In genomic region chr2:26020714-26021560, GRCm38 (mm10) we compare ENCODE assay signal across 8 mouse cellular contexts. TPM values are rescaled to one million over a fixed set of nuclear protein-coding genes. Genes with fewer than 3 reads are reported as not detected.
DNase-seq lines count a peak whose midpoint lies in the region; ATAC-seq and TF ChIP-seq lines count a peak whose summit lies in the region.

No protein-coding gene starts in this region.

- peak overlapping the region; percentile 96 for H3K27ac ChIP-seq in heart, adult 2 months
- H3K27ac ChIP-seq in forebrain, embryonic 12.5 days: peak overlapping the region; percentile 81

- TF ChIP-seq CTCF in heart, adult 2 months (IDR thresholded peaks at IDR 0.05): no peak

- peak overlapping the region; percentile 87 for H3K4me2 ChIP-seq in forebrain, embryonic 12.5 days

- no peaks in the 10 kb centered on the region for H3K9me3 ChIP-seq in forebrain, embryonic 12.5 days

- no peak for TF ChIP-seq EP300 in heart, adult 2 months (IDR thresholded peaks at IDR 0.05; ENCODE audit: insufficient read depth, low read depth, low read length)

- peak overlapping the region; percentile 98 for H3K9ac ChIP-seq in heart, adult 2 months (ENCODE audit: low read depth, low read length)
- H3K9ac ChIP-seq in forebrain, embryonic 12.5 days: peak overlapping the region; percentile 81

- TF ChIP-seq POLR2A in heart, adult 2 months (IDR thresholded peaks at IDR 0.05; ENCODE audit: insufficient read depth, low read depth, low read length): peak; percentile 49

- H3K36me3 ChIP-seq in heart, adult 2 months (ENCODE audit: control insufficient read depth, insufficient read depth, low read length): peaks cover 12% of the 10 kb centered on the region
- 0 out of 2 replicates have a peak, but pooled peaks cover 3% of the 10 kb centered on the region for H3K36me3 ChIP-seq in forebrain, embryonic 12.5 days (replicated peaks)

- DNase-seq in heart, adult 2 months: peak in 1 of 2 experiments; percentile 66
- DNase-seq in heart, postnatal 36 days: no peak
- DNase-seq in c-Kit-positive CD71-positive TER-119-positive erythroid progenitor cells, embryonic 14.5 days (ENCODE audit: low spot score): peak; percentile 54
- DNase-seq in heart, postnatal 25 days (ENCODE audit: low spot score): peak; percentile 24
- DNase-seq in layer of hippocampus, postnatal 25 days (ENCODE audit: extremely low spot score in 1 of 2, low spot score in 1 of 2): peak; percentile 37 to 39
- DNase-seq in lung, postnatal 10 days: peak; percentile 57
- peak; percentile 53 for DNase-seq in retina, postnatal 1 day

- H3K4me1 ChIP-seq in heart, adult 2 months (ENCODE audit: control insufficient read depth, insufficient read depth, low read length): peaks cover 9% of the 10 kb centered on the region
- peaks cover 17% of the 10 kb centered on the region for H3K4me1 ChIP-seq in forebrain, embryonic 12.5 days

- ATAC-seq in forebrain, embryonic 12.5 days (ENCODE audit: low FRiP score): peak; percentile 52

- H3K27me3 ChIP-seq in heart, adult 2 months (ENCODE audit: control insufficient read depth, insufficient read depth, low read length): no peaks in the 10 kb centered on the region
- no peaks in the 10 kb centered on the region for H3K27me3 ChIP-seq in forebrain, embryonic 12.5 days

- H3K79me2 ChIP-seq in heart, adult 2 months (replicated peaks; ENCODE audit: control insufficient read depth, insufficient read depth, low read length): peaks cover 7% of the 10 kb centered on the region

- H3K4me3 ChIP-seq in heart, adult 2 months: peak overlapping the region; percentile 86
- H3K4me3 ChIP-seq in forebrain, embryonic 12.5 days (replicated peaks): peak overlapping the region; percentile 80

- intact Hi-C loops in heart, adult 2 months (cut with DNase I): loop anchor here (1.0 to 10.0 kb wide), 3 partner anchors 38 to 186 kb away; partner anchors contain the start of gene Camsap1
- intact Hi-C loops in heart, postnatal 36 days (cut with DNase I): loop anchor here (1.0 to 5.0 kb wide), 2 partner anchors 37 to 184 kb away; no protein-coding TSS in a partner anchor
- intact Hi-C loops in heart, postnatal 25 days (cut with DNase I): loop anchor here (2.0 to 10.0 kb wide), 3 partner anchors 36 to 186 kb away; partner anchors contain the start of gene Nacc2

- 1% methylated on average over 38 of the region's 38 CpGs for WGBS in heart, adult 2 months
- 2% methylated on average over 38 of the region's 38 CpGs for whole genome bisulfite sequencing in forebrain, embryonic 12.5 days

RNA-seq across cellular contexts. Expression of gene Ubac1, which starts 0.6 kb away (rescaled TPM):
- 10 to 100 TPM; 86.3 to 92.0 TPM for total RNA-seq in heart, adult 2 months (2021)
- polyA plus RNA-seq in heart, adult 2 months (2012; rRNA removed): 116 and 139 TPM in 2 replicates
- total RNA-seq in heart, postnatal 36 days (2021): 10 to 100 TPM; 84.8 to 97.5 TPM
- polyA plus RNA-seq in forebrain, embryonic 12.5 days (2016; fragmentation: Nextera tagmentation; extraction: Ambion mirVana): 86.7 and 88.6 TPM in 2 replicates
- 10 to 100 TPM; 90.4 to 92.4 TPM for total RNA-seq in heart, postnatal 25 days (2021)
- total RNA-seq in layer of hippocampus, postnatal 25 days (2021): 10 to 100 TPM; 58.1 to 68.6 TPM

RNA-seq across cellular contexts. Expression of gene Camsap1, which starts 37.9 kb away (rescaled TPM):
- total RNA-seq in heart, adult 2 months (2021): 10 to 100 TPM; 38.9 to 45.1 TPM
- 7.4 and 13.5 TPM in 2 replicates for polyA plus RNA-seq in heart, adult 2 months (2012; rRNA removed)
- 10 to 100 TPM; 37.9 to 46.2 TPM for total RNA-seq in heart, postnatal 36 days (2021)
- polyA plus RNA-seq in forebrain, embryonic 12.5 days (2016; fragmentation: Nextera tagmentation; extraction: Ambion mirVana): 71.7 and 80.5 TPM in 2 replicates
- 10 to 100 TPM; 34.2 to 36.2 TPM for total RNA-seq in heart, postnatal 25 days (2021)
- 100 to 1,000 TPM; 113 to 122 TPM for total RNA-seq in layer of hippocampus, postnatal 25 days (2021)

Comparison
In these comparisons a context has a peak if more than half of its experiments do, and no peak if none do; other contexts are left out.
1. DNase-seq: peak in c-Kit-positive CD71-positive TER-119-positive erythroid progenitor cells, embryonic 14.5 days (single experiment), heart, postnatal 25 days (single experiment), layer of hippocampus, postnatal 25 days (2 of 2), lung, postnatal 10 days (single experiment) and retina, postnatal 1 day (single experiment); none in heart, postnatal 36 days (0 of 2).